Mouse (Mus musculus): Measurements from ENCODE around the gene Krt24.

DNA sequence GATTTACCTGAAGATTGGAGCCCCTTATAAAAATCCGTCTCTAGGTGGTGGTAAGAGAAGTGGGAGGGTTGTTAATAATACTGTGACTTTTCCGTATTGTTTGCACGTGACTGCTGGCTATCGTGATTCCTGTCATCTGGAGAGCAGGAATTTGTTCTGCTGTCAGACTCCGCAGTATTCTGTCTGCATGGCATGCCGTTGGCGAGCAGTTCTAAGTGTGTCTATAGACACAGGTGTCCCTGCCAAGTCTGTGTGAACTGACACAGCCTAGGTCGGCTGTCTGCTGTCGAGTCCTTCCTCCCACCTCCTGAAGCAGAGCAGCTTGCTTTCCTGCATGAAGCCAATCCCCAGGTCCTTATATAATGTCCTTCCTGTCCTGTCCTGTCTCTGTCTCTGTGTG, 34.1 kb upstream of the Krt24 start:
- TF ChIP-seq POLR2A (IDR thresholded peaks at IDR 0.05; ENCODE audit: low read depth, low read length), result no peak
- TF ChIP-seq CTCF (IDR thresholded peaks at IDR 0.05; ENCODE audit: extremely low read depth, insufficient read length, insufficient replicate concordance, low read depth, low read length), result no peak
